Comparison of ENCODE assay signal across 9 mouse cellular contexts in genomic region chr9:78176201-78176727, GRCm38 (mm10). TPM values are rescaled to one million over a fixed set of nuclear protein-coding genes. Genes with fewer than 3 reads are reported as not detected.
DNase-seq lines count a peak whose midpoint lies in the region; ATAC-seq and TF ChIP-seq lines count a peak whose summit lies in the region.
"Had no signal": no experiment of that assay in that cellular context is flagged by ENCODE, and none has a peak within 500 bp of the region (broad histone marks: within the 10 kb centered on the region; RNA-seq: fewer than 3 reads in every experiment).

No protein-coding gene starts in this region.

- intact Hi-C loops in heart, postnatal 14 days (cut with DNase I) = no loop called here

- H3K27me3 ChIP-seq in E14TG2a.4 (ENCODE audit: insufficient read depth, low read length) = no peaks in the 10 kb centered on the region
- no peaks in the 10 kb centered on the region for H3K27me3 ChIP-seq in forebrain, embryonic 11.5 days (ENCODE audit: control insufficient read depth, insufficient read depth, low read length)
- no peaks in the 10 kb centered on the region for H3K27me3 ChIP-seq in liver, embryonic 16.5 days (ENCODE audit: control insufficient read depth, insufficient read depth, low read depth, low read length)
- no peaks in the 10 kb centered on the region for H3K27me3 ChIP-seq in neural tube, embryonic 13.5 days

- peak; percentile 68 for ATAC-seq in forebrain, embryonic 11.5 days (replicated peaks; ENCODE audit: low FRiP score)
- ATAC-seq in liver, embryonic 16.5 days (ENCODE audit: low read depth) = peak; percentile 32
- peak; percentile 82 for ATAC-seq in neural tube, embryonic 13.5 days (ENCODE audit: low read depth)

- peak overlapping the region; percentile 88 for H3K9ac ChIP-seq in forebrain, embryonic 11.5 days (ENCODE audit: low read length)
- peak overlapping the region; percentile 80 for H3K9ac ChIP-seq in liver, embryonic 16.5 days (ENCODE audit: low read depth, low read length)
- H3K9ac ChIP-seq in neural tube, embryonic 13.5 days = peak overlapping the region; percentile 87

- H3K27ac ChIP-seq in forebrain, embryonic 11.5 days (ENCODE audit: low read depth, low read length) = peak overlapping the region; percentile 94
- peak overlapping the region; percentile 97 for H3K27ac ChIP-seq in liver, embryonic 16.5 days (ENCODE audit: low read length)
- peak overlapping the region; percentile 99 for H3K27ac ChIP-seq in neural tube, embryonic 13.5 days (replicated peaks)

- 2% methylated on average over 22 of the region's 22 CpGs for WGBS in forebrain, embryonic 11.5 days
- 1% methylated on average over 22 of the region's 22 CpGs for WGBS in liver, embryonic 16.5 days (ENCODE audit: insufficient replicate concordance)
- WGBS in neural tube, embryonic 13.5 days = under 1% methylated on average over 22 of the region's 22 CpGs

- peaks cover 4% of the 10 kb centered on the region for H3K9me3 ChIP-seq in E14TG2a.4 (ENCODE audit: low read length)
- H3K9me3 ChIP-seq in forebrain, embryonic 11.5 days (ENCODE audit: control insufficient read depth, low read length) = no peaks in the 10 kb centered on the region
- no peaks in the 10 kb centered on the region for H3K9me3 ChIP-seq in liver, embryonic 16.5 days (replicated peaks; ENCODE audit: control insufficient read depth, low read length)
- no peaks in the 10 kb centered on the region for H3K9me3 ChIP-seq in neural tube, embryonic 13.5 days

- peak; percentile 28 for TF ChIP-seq CTCF in E14TG2a.4 (conservative IDR thresholded peaks at IDR 0.05; ENCODE audit: low read length)

- peaks cover 3% of the 10 kb centered on the region; the same call in 1 of the 2 replicates for H3K36me3 ChIP-seq in E14TG2a.4 (ENCODE audit: insufficient read depth, low read length)
- H3K36me3 ChIP-seq in forebrain, embryonic 11.5 days (ENCODE audit: control insufficient read depth, insufficient read depth, low read length) = no peaks in the 10 kb centered on the region
- H3K36me3 ChIP-seq in liver, embryonic 16.5 days (ENCODE audit: control insufficient read depth, insufficient read depth) = no peaks in the 10 kb centered on the region
- no peaks in the 10 kb centered on the region for H3K36me3 ChIP-seq in neural tube, embryonic 13.5 days

- peak overlapping the region; percentile 85 for H3K4me3 ChIP-seq in E14TG2a.4 (replicated peaks; ENCODE audit: low read length)
- peak overlapping the region; percentile 59 for H3K4me3 ChIP-seq in forebrain, embryonic 11.5 days (ENCODE audit: low read depth, low read length)
- H3K4me3 ChIP-seq in liver, embryonic 16.5 days (ENCODE audit: low read depth, low read length) = peak overlapping the region; percentile 74
- peak overlapping the region; percentile 58 for H3K4me3 ChIP-seq in neural tube, embryonic 13.5 days

- peak; percentile 71 for DNase-seq in c-Kit-positive CD71-negative TER-119-negative erythroid progenitor cells, embryonic 14.5 days (ENCODE audit: low read depth)
- peak; percentile 82 for DNase-seq in forebrain, embryonic 11.5 days (ENCODE audit: low spot score)
- peak; percentile 47 to 68 for DNase-seq in heart, postnatal 14 days
- DNase-seq in kidney, postnatal 4 days = peak; percentile 69 to 83
- peak; percentile 65 for DNase-seq in testis, postnatal 10 days (ENCODE audit: low spot score)

- peaks cover 54% of the 10 kb centered on the region for H3K4me1 ChIP-seq in E14TG2a.4 (replicated peaks; ENCODE audit: low read depth, low read length)
- 0 out of 2 replicates have a peak, but pooled peaks cover 4% of the 10 kb centered on the region for H3K4me1 ChIP-seq in forebrain, embryonic 11.5 days (replicated peaks; ENCODE audit: control insufficient read depth, insufficient read depth, low read length)
- peaks cover 8% of the 10 kb centered on the region for H3K4me1 ChIP-seq in liver, embryonic 16.5 days (ENCODE audit: control insufficient read depth, low read depth, low read length)
- H3K4me1 ChIP-seq in neural tube, embryonic 13.5 days (replicated peaks) = peaks cover 17% of the 10 kb centered on the region

- H3K4me2 ChIP-seq in forebrain, embryonic 11.5 days (ENCODE audit: low read depth, low read length, severe bottlenecking) = peak overlapping the region; percentile 52
- peak overlapping the region; percentile 93 for H3K4me2 ChIP-seq in liver, embryonic 16.5 days (ENCODE audit: low read depth, low read length)
- peak overlapping the region; percentile 59 for H3K4me2 ChIP-seq in neural tube, embryonic 13.5 days

RNA-seq across cellular contexts. Expression of gene Gsta4, which starts 6.3 kb away (rescaled TPM):
- polyA plus RNA-seq in forebrain, embryonic 11.5 days (2014; fragmentation: Nextera tagmentation; extraction: Ambion mirVana) = 55.0 and 58.5 TPM in 2 replicates
- total RNA-seq in heart, postnatal 14 days (2021) = 10 to 100 TPM; 60.1 to 70.6 TPM
- 41.1 and 44.1 TPM in 2 replicates for polyA plus RNA-seq in liver, embryonic 16.5 days (2015; fragmentation: Nextera tagmentation; extraction: Ambion mirVana)
- 29.2 and 35.4 TPM in 2 replicates for polyA plus RNA-seq in neural tube, embryonic 13.5 days (2015; fragmentation: Nextera tagmentation; extraction: Ambion mirVana)

RNA-seq across cellular contexts. Expression of gene Gsta1, which starts 54.2 kb away (rescaled TPM):
- polyA plus RNA-seq in forebrain, embryonic 11.5 days (2014; fragmentation: Nextera tagmentation; extraction: Ambion mirVana) = not detected in 2 replicates
- under 1 TPM in 1 of 2 experiments, not detected in 1; 0.55 TPM for total RNA-seq in heart, postnatal 14 days (2021)
- polyA plus RNA-seq in liver, embryonic 16.5 days (2015; fragmentation: Nextera tagmentation; extraction: Ambion mirVana) = 0.60 and 0.77 TPM in 2 replicates
- polyA plus RNA-seq in neural tube, embryonic 13.5 days (2015; fragmentation: Nextera tagmentation; extraction: Ambion mirVana) = not detected in 2 replicates
- total RNA-seq: gastrocnemius, adult 8-10 months had no signal

Comparison
In these comparisons a context has a peak if more than half of its experiments do, and no peak if none do; other contexts are left out.
1. Peak in every context shown above with its lines: DNase-seq, ATAC-seq, H3K4me3 ChIP-seq and H3K27ac ChIP-seq.
2. ATAC-seq: peak in every context shown above with its lines; median percentile 82 in neural tube, embryonic 13.5 days; 68 in forebrain, embryonic 11.5 days; 32 in liver, embryonic 16.5 days.